Mouse (Mus musculus): ENCODE data around the gene Mcm9. TPM values are rescaled to one million over a fixed set of nuclear protein-coding genes. Genes with fewer than 3 reads are reported as not detected.

The Mcm9 gene
- polyA plus RNA-seq, 2 experiments, result 8.8 to 12.0 TPM

- TF ChIP-seq POLR2A (IDR thresholded peaks at IDR 0.05; ENCODE audit: borderline replicate concordance, extremely low read depth, insufficient read depth, insufficient read length), result 0 out of 2 replicates have a peak, but pooled peaks have one; percentile 14
These were observed 32.9 kb downstream of the Mcm9 start for GRCm38 (mm10) chr10:53597121-53597881.

GRCm38 (mm10) chr10:53596677-53597120, 33.5 kb downstream of the Mcm9 start, which contains the start of gene Asf1a:
Gene Asf1a, plus strand, starts transcription at chr10:53596757.
- 2% methylated on average over 42 of the region's 52 CpGs for WGBS
- Histone ChIP-seq H3K9ac (ENCODE audit: low read depth, low read length, severe bottlenecking) (peak within 1 kb of the TSS; percentile 96), H3K27me3 (ENCODE audit: control insufficient read depth, insufficient read depth, low read length) (no peaks in the 10 kb centered on the region), H3K9me3 (ENCODE audit: control insufficient read depth, low read length) (no peaks in the 10 kb centered on the region), H3K4me1 (ENCODE audit: control insufficient read depth, insufficient read depth, low read length) (peaks cover 16% of the 10 kb centered on the region; the same call in 1 of the 2 replicates), H3K4me3 (replicated peaks; ENCODE audit: low read length) (peak within 1 kb of the TSS; percentile 88), H3K27ac (replicated peaks; ENCODE audit: low read depth, low read length) (peak within 1 kb of the TSS; percentile 99), H3K4me2 (replicated peaks; ENCODE audit: low read depth, low read length, severe bottlenecking) (peak within 1 kb of the TSS; percentile 60), H3K36me3 (ENCODE audit: control insufficient read depth, insufficient read depth, low read length) (peaks cover 6% of the 10 kb centered on the region; the same call in 1 of the 2 replicates)
- peak; percentile 95 for DNase-seq (ENCODE audit: low spot score)
- TF ChIP-seq POLR2A (IDR thresholded peaks at IDR 0.05; ENCODE audit: borderline replicate concordance, extremely low read depth, insufficient read depth, insufficient read length), result peak; percentile 69; the same call in 1 of the 2 replicates
- ATAC-seq (ENCODE audit: low FRiP score, low read depth), result peak; percentile 96

More at GRCm38 (mm10) chr10:53597121-53597881, 32.9 kb downstream of the Mcm9 start:
- Histone ChIP-seq H3K27ac (replicated peaks; ENCODE audit: low read depth, low read length) (peak overlapping the region; percentile 99), H3K9me3 (ENCODE audit: control insufficient read depth, low read length) (no peaks in the 10 kb centered on the region), H3K4me2 (replicated peaks; ENCODE audit: low read depth, low read length, severe bottlenecking) (peak overlapping the region; percentile 60), H3K9ac (ENCODE audit: low read depth, low read length, severe bottlenecking) (peak overlapping the region; percentile 96), H3K27me3 (ENCODE audit: control insufficient read depth, insufficient read depth, low read length) (no peaks in the 10 kb centered on the region), H3K4me1 (ENCODE audit: control insufficient read depth, insufficient read depth, low read length) (peaks cover 16% of the 10 kb centered on the region; the same call in 1 of the 2 replicates), H3K4me3 (replicated peaks; ENCODE audit: low read length) (peak overlapping the region; percentile 88), H3K36me3 (ENCODE audit: control insufficient read depth, insufficient read depth, low read length) (peaks cover 11% of the 10 kb centered on the region; the same call in 1 of the 2 replicates)
- WGBS, result under 1% methylated on average over 67 of the region's 99 CpGs
- DNase-seq (ENCODE audit: low spot score) (peak; percentile 17), ATAC-seq (ENCODE audit: low FRiP score, low read depth) (peak; percentile 5)

DNA sequence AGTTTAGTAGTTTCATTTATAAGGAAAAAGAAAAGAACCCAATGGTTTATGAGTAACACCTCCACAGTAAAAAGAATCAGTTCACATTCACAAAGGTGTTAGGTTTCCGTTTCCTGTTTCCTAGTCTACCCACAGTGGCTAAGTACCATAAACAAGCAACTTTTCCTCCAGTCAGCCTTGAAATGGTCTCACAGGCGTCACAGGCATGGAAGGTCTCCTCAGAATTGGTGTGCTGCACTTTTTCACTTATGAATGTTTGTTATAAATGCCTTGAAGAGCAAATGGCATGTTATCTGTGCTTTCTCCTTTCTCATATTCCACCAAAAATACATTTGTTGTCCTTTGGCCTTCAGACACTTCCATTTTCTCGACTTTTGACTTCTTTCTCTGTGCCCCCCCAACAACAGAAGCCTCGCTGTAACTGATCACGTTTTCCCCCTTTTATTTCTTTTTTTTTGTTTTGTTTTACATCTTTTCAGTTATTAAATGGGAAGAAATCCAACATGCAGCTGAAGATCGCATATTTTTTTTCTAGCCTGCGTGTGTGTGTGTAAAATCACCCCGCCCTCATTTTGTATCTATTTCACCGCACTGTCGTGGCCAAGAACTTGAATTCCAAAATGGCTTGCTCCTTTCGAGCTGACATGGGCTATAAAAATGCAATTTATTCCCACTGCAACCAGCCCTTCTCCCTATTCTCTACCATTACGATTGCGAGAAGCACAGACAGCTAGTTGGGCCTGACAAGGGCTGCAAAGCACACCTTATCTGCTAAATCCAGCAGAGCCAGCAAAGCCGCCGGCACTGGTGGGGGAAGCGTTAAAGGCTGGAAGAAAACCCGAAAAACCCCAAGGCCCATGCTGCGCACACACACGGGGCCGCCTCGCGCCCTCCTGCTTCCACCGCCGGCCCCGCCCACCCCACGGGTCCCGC, 34.2 kb downstream of the Mcm9 start:
- H3K27me3 ChIP-seq (ENCODE audit: control insufficient read depth, insufficient read depth, low read length), result no peaks in the 10 kb centered on the region
- WGBS, result 5% methylated on average over 17 of the region's 27 CpGs
- TF ChIP-seq POLR2A (IDR thresholded peaks at IDR 0.05; ENCODE audit: borderline replicate concordance, extremely low read depth, insufficient read depth, insufficient read length), result peak; percentile 26; the same call in 1 of the 2 replicates

DNA sequence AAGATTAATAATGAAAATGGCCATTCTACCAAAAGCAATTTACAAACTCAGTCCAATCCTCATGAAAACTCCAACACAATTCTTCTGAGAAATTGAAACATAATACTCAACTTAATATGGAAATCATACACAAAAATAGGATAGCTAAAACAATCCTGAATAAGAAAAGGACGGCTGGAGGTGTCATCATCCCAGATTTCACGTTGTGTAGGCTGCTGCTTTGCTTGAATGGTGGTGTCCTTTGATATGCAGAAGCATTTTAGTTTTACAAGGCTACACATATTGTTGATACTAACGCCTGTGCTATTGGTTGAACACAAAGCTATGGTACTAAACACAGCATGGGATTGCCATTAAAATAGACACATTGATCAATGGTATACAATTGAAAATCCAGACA, 44.5 kb downstream of the Mcm9 start:
- no peaks in the 10 kb centered on the region for H3K27me3 ChIP-seq (ENCODE audit: control insufficient read depth, insufficient read depth, low read length)
- no peak overlapping the region for H3K4me3 ChIP-seq (replicated peaks; ENCODE audit: low read length)
- no peaks in the 10 kb centered on the region for H3K9me3 ChIP-seq (ENCODE audit: control insufficient read depth, low read length)
- H3K4me2 ChIP-seq (replicated peaks; ENCODE audit: low read depth, low read length, severe bottlenecking), result no peak overlapping the region
- 80% methylated on average over 3 of the region's 3 CpGs for WGBS
- TF ChIP-seq POLR2A (IDR thresholded peaks at IDR 0.05; ENCODE audit: borderline replicate concordance, extremely low read depth, insufficient read depth, insufficient read length), result no peak
- no peak for DNase-seq (ENCODE audit: low spot score)
- H3K9ac ChIP-seq (ENCODE audit: low read depth, low read length, severe bottlenecking), result no peak overlapping the region
- H3K4me1 ChIP-seq (ENCODE audit: control insufficient read depth, insufficient read depth, low read length), result peaks cover 4% of the 10 kb centered on the region
- no peak for ATAC-seq (ENCODE audit: low FRiP score, low read depth)
- no peaks in the 10 kb centered on the region for H3K36me3 ChIP-seq (ENCODE audit: control insufficient read depth, insufficient read depth, low read length)
- H3K27ac ChIP-seq (replicated peaks; ENCODE audit: low read depth, low read length), result no peak overlapping the region

More for the DNA sequence above, 34.2 kb downstream of the Mcm9 start:
- Histone ChIP-seq H3K27ac (replicated peaks; ENCODE audit: low read depth, low read length) (peak overlapping the region; percentile 99), H3K4me1 (ENCODE audit: control insufficient read depth, insufficient read depth, low read length) (peaks cover 16% of the 10 kb centered on the region; the same call in 1 of the 2 replicates), H3K4me2 (replicated peaks; ENCODE audit: low read depth, low read length, severe bottlenecking) (peak overlapping the region; percentile 56), H3K9ac (ENCODE audit: low read depth, low read length, severe bottlenecking) (peak overlapping the region; percentile 59), H3K9me3 (ENCODE audit: control insufficient read depth, low read length) (no peaks in the 10 kb centered on the region), H3K4me3 (replicated peaks; ENCODE audit: low read length) (peak overlapping the region; percentile 88), H3K36me3 (ENCODE audit: control insufficient read depth, insufficient read depth, low read length) (0 out of 2 replicates have a peak, but pooled peaks cover 3% of the 10 kb centered on the region)
- DNase-seq (ENCODE audit: low spot score) (no peak), ATAC-seq (ENCODE audit: low FRiP score, low read depth) (peak; percentile 48)

All from limb, embryonic 14.5 days (tissue).